ENCODE assay signal across 15 mouse cellular contexts in genomic region chr13:45690426-45690825, GRCm38 (mm10).
DNase-seq lines count a peak whose midpoint lies in the region; ATAC-seq lines count a peak whose summit lies in the region.
"Had no signal": no experiment of that assay in that cellular context is flagged by ENCODE, and none has a peak within 500 bp of the region (broad histone marks: within the 10 kb centered on the region; RNA-seq: fewer than 3 reads in every experiment).

No protein-coding gene starts in this region.

- peak; percentile 66 for DNase-seq in gastrocnemius, adult 18-20 months (ENCODE audit: low spot score)
- DNase-seq in gastrocnemius, postnatal 36 days: no peak
- DNase-seq in cerebellum, postnatal 36 days: peak; percentile 47
- no peak for DNase-seq in liver, embryonic 11.5 days (ENCODE audit: low spot score)
- DNase-seq in left cerebral cortex, postnatal 14 days (ENCODE audit: low spot score in 2 of 2): no peak
- DNase-seq in adrenal gland, postnatal 4 days (ENCODE audit: low spot score in 2 of 2): no peak
- DNase-seq: kidney, postnatal 14 days; lung, postnatal 4 days; thymus, adult 18-20 months had no signal

- intact Hi-C loops in gastrocnemius, postnatal 36 days (cut with DNase I): no loop called here
- intact Hi-C loops in left cerebral cortex, postnatal 14 days (cut with DNase I): no loop called here

- H3K4me3 ChIP-seq in megakaryocyte, embryonic 14.5 days (replicated peaks): peak overlapping the region; percentile 38
- H3K4me3 ChIP-seq in liver, embryonic 11.5 days (ENCODE audit: low read depth, low read length): no peak overlapping the region
- H3K4me3 ChIP-seq: embryonic facial prominence, embryonic 15.5 days; forebrain, embryonic 12.5 days; neural tube, embryonic 15.5 days had no signal

- no peaks in the 10 kb centered on the region for H3K9me3 ChIP-seq in megakaryocyte, embryonic 14.5 days
- H3K9me3 ChIP-seq in liver, embryonic 11.5 days (ENCODE audit: control insufficient read depth, low read length): no peaks in the 10 kb centered on the region
- H3K9me3 ChIP-seq: embryonic facial prominence, embryonic 15.5 days; forebrain, embryonic 12.5 days; neural tube, embryonic 15.5 days had no signal

- H3K27me3 ChIP-seq in megakaryocyte, embryonic 14.5 days (replicated peaks): no peaks in the 10 kb centered on the region
- H3K27me3 ChIP-seq in liver, embryonic 11.5 days (replicated peaks; ENCODE audit: control insufficient read depth, insufficient read depth, low read length): no peaks in the 10 kb centered on the region
- H3K27me3 ChIP-seq: embryonic facial prominence, embryonic 15.5 days; forebrain, embryonic 12.5 days; neural tube, embryonic 15.5 days had no signal

- no peak overlapping the region for H3K9ac ChIP-seq in liver, embryonic 11.5 days (ENCODE audit: low read depth, low read length)
- H3K9ac ChIP-seq: embryonic facial prominence, embryonic 15.5 days; forebrain, embryonic 12.5 days; neural tube, embryonic 15.5 days had no signal

- H3K36me3 ChIP-seq in megakaryocyte, embryonic 14.5 days (replicated peaks; ENCODE audit: low read length): peaks cover 23% of the 10 kb centered on the region
- no peaks in the 10 kb centered on the region for H3K36me3 ChIP-seq in liver, embryonic 11.5 days (ENCODE audit: control insufficient read depth, insufficient read depth, low read length)
- H3K36me3 ChIP-seq: embryonic facial prominence, embryonic 15.5 days; forebrain, embryonic 12.5 days; neural tube, embryonic 15.5 days had no signal

- no peak overlapping the region for H3K4me2 ChIP-seq in liver, embryonic 11.5 days
- H3K4me2 ChIP-seq: embryonic facial prominence, embryonic 15.5 days; forebrain, embryonic 12.5 days; neural tube, embryonic 15.5 days had no signal

- H3K27ac ChIP-seq in liver, embryonic 11.5 days (ENCODE audit: low read depth, low read length): no peak overlapping the region
- H3K27ac ChIP-seq: embryonic facial prominence, embryonic 15.5 days; forebrain, embryonic 12.5 days; neural tube, embryonic 15.5 days had no signal

- no peak for ATAC-seq in megakaryocyte, adult 5-6 weeks (ENCODE audit: poor library complexity, severe bottlenecking)
- ATAC-seq in liver, embryonic 11.5 days (replicated peaks; ENCODE audit: low FRiP score): no peak
- ATAC-seq: midbrain, embryonic 16.5 days had no signal

- WGBS in liver, embryonic 11.5 days: 88% methylated on average over 1 of the region's 1 CpGs

- H3K4me1 ChIP-seq in megakaryocyte, embryonic 14.5 days: peaks cover 64% of the 10 kb centered on the region
- peaks cover 9% of the 10 kb centered on the region; the same call in 1 of the 2 replicates for H3K4me1 ChIP-seq in liver, embryonic 11.5 days (replicated peaks; ENCODE audit: control insufficient read depth, insufficient read depth, low read length)

Comparison
In these comparisons a context has a peak if more than half of its experiments do, and no peak if none do; other contexts are left out.
1. DNase-seq: peak in gastrocnemius, adult 18-20 months (single experiment) and cerebellum, postnatal 36 days (2 of 2); none in gastrocnemius, postnatal 36 days (0 of 2), liver, embryonic 11.5 days (single experiment), left cerebral cortex, postnatal 14 days (0 of 2) and adrenal gland, postnatal 4 days (0 of 2).